Mouse (Mus musculus): ENCODE data around the gene Txk. TPM values are rescaled to one million over a fixed set of nuclear protein-coding genes. Genes with fewer than 3 reads are reported as not detected.
A peak's percentile ranks its signal among the peaks of the same experiment; 100 is the strongest.

Txk gene
- polyA plus RNA-seq, 1 experiment from 2014 or later = 0.05 TPM

- Histone ChIP-seq H3K9me3 (replicated peaks) (no peaks in the 10 kb centered on the region), H3K27ac (no peak overlapping the region), H3K36me3 (no peaks in the 10 kb centered on the region), H3K27me3 (replicated peaks) (no peaks in the 10 kb centered on the region; the same call in 1 of the 2 replicates), H3K4me2 (no peak overlapping the region), H3K4me3 (no peak overlapping the region), H3K9ac (no peak overlapping the region), H3K4me1 (no peaks in the 10 kb centered on the region)
- no peak for ATAC-seq
- WGBS (ENCODE audit: insufficient replicate concordance) = 59% methylated on average over 6 of the region's 6 CpGs
Observed at GRCm38 (mm10) chr5:72769841-72770240, 17.3 kb upstream of the Txk start.

GRCm38 (mm10) chr5:72763546-72763945 is 11.0 kb upstream of the Txk start:
- peaks cover 12% of the 10 kb centered on the region; the same call in 1 of the 2 replicates for H3K4me1 ChIP-seq
- no peak overlapping the region for H3K4me2 ChIP-seq
- no peak overlapping the region for H3K27ac ChIP-seq
- H3K9ac ChIP-seq = no peak overlapping the region
- no peaks in the 10 kb centered on the region; the same call in 1 of the 2 replicates for H3K27me3 ChIP-seq (replicated peaks)
- no peaks in the 10 kb centered on the region for H3K36me3 ChIP-seq
- ATAC-seq = no peak
- no peaks in the 10 kb centered on the region for H3K9me3 ChIP-seq (replicated peaks)
- no peak overlapping the region for H3K4me3 ChIP-seq
- 59% methylated on average over 5 of the region's 5 CpGs for WGBS (ENCODE audit: insufficient replicate concordance)

GRCm38 (mm10) chr5:72763025-72763424 is 10.4 kb upstream of the Txk start:
- 23% methylated on average over 3 of the region's 3 CpGs for WGBS (ENCODE audit: insufficient replicate concordance)
- no peak overlapping the region for H3K4me3 ChIP-seq
- no peak overlapping the region for H3K9ac ChIP-seq
- H3K36me3 ChIP-seq = no peaks in the 10 kb centered on the region
- H3K27me3 ChIP-seq (replicated peaks) = no peaks in the 10 kb centered on the region; the same call in 1 of the 2 replicates
- no peak overlapping the region for H3K4me2 ChIP-seq
- peaks cover 13% of the 10 kb centered on the region; the same call in 1 of the 2 replicates for H3K4me1 ChIP-seq
- H3K27ac ChIP-seq = no peak overlapping the region
- no peaks in the 10 kb centered on the region for H3K9me3 ChIP-seq (replicated peaks)
- no peak for ATAC-seq

- Histone ChIP-seq H3K4me3 (no peak overlapping the region), H3K9me3 (replicated peaks) (no peaks in the 10 kb centered on the region), H3K36me3 (no peaks in the 10 kb centered on the region), H3K9ac (no peak overlapping the region), H3K4me1 (peaks cover 13% of the 10 kb centered on the region; the same call in 1 of the 2 replicates), H3K4me2 (no peak overlapping the region), H3K27ac (no peak overlapping the region), H3K27me3 (replicated peaks) (no peaks in the 10 kb centered on the region; the same call in 1 of the 2 replicates)
- WGBS (ENCODE audit: insufficient replicate concordance) = 81% methylated on average over 5 of the region's 5 CpGs
- ATAC-seq = no peak
Observed at GRCm38 (mm10) chr5:72761758-72762157, 9.2 kb upstream of the Txk start.

- Histone ChIP-seq H3K4me3 (no peak overlapping the region), H3K9ac (no peak overlapping the region), H3K27ac (no peak overlapping the region), H3K27me3 (replicated peaks) (no peaks in the 10 kb centered on the region; the same call in 1 of the 2 replicates), H3K9me3 (replicated peaks) (no peaks in the 10 kb centered on the region), H3K4me2 (no peak overlapping the region), H3K36me3 (no peaks in the 10 kb centered on the region), H3K4me1 (peaks cover 13% of the 10 kb centered on the region; the same call in 1 of the 2 replicates)
- 71% methylated on average over 5 of the region's 5 CpGs for WGBS (ENCODE audit: insufficient replicate concordance)
- no peak for ATAC-seq
Observed at GRCm38 (mm10) chr5:72761237-72761636, 8.7 kb upstream of the Txk start.

GRCm38 (mm10) chr5:72758925-72759924 is 6.6 kb upstream of the Txk start:
- Histone ChIP-seq H3K9ac (no peak overlapping the region), H3K27ac (no peak overlapping the region), H3K9me3 (replicated peaks) (no peaks in the 10 kb centered on the region), H3K27me3 (replicated peaks) (no peaks in the 10 kb centered on the region), H3K4me2 (peak overlapping the region; percentile 37), H3K36me3 (no peaks in the 10 kb centered on the region), H3K4me1 (peaks cover 13% of the 10 kb centered on the region; the same call in 1 of the 2 replicates), H3K4me3 (no peak overlapping the region)
- 32% methylated on average over 13 of the region's 13 CpGs for WGBS (ENCODE audit: insufficient replicate concordance)
- peak; percentile 73 for ATAC-seq

GRCm38 (mm10) chr5:72757155-72757773 is 4.7 kb upstream of the Txk start:
- Histone ChIP-seq H3K4me2 (no peak overlapping the region), H3K4me3 (no peak overlapping the region), H3K9me3 (replicated peaks) (no peaks in the 10 kb centered on the region), H3K4me1 (peaks cover 13% of the 10 kb centered on the region; the same call in 1 of the 2 replicates), H3K27ac (no peak overlapping the region), H3K27me3 (replicated peaks) (no peaks in the 10 kb centered on the region), H3K36me3 (no peaks in the 10 kb centered on the region), H3K9ac (no peak overlapping the region)
- ATAC-seq = no peak
- WGBS (ENCODE audit: insufficient replicate concordance) = 74% methylated on average over 18 of the region's 18 CpGs

- Histone ChIP-seq H3K4me3 (no peak overlapping the region), H3K4me1 (peaks cover 13% of the 10 kb centered on the region; the same call in 1 of the 2 replicates), H3K9ac (no peak overlapping the region), H3K4me2 (no peak overlapping the region), H3K27me3 (replicated peaks) (no peaks in the 10 kb centered on the region), H3K27ac (no peak overlapping the region), H3K9me3 (replicated peaks) (no peaks in the 10 kb centered on the region), H3K36me3 (no peaks in the 10 kb centered on the region)
- no peak for ATAC-seq
- WGBS (ENCODE audit: insufficient replicate concordance) = 79% methylated on average over 8 of the region's 8 CpGs
Observed at GRCm38 (mm10) chr5:72755941-72756340, 3.4 kb upstream of the Txk start.

GRCm38 (mm10) chr5:72755035-72755434 is 2.5 kb upstream of the Txk start:
- Histone ChIP-seq H3K4me2 (no peak overlapping the region), H3K4me1 (peaks cover 13% of the 10 kb centered on the region; the same call in 1 of the 2 replicates), H3K9me3 (replicated peaks) (no peaks in the 10 kb centered on the region), H3K27ac (no peak overlapping the region), H3K4me3 (no peak overlapping the region), H3K36me3 (no peaks in the 10 kb centered on the region), H3K9ac (no peak overlapping the region), H3K27me3 (replicated peaks) (no peaks in the 10 kb centered on the region)
- ATAC-seq = no peak
- 69% methylated on average over 2 of the region's 2 CpGs for WGBS (ENCODE audit: insufficient replicate concordance)

- Histone ChIP-seq H3K4me2 (no peak overlapping the region), H3K27ac (no peak overlapping the region), H3K36me3 (no peaks in the 10 kb centered on the region), H3K4me3 (no peak overlapping the region), H3K4me1 (peaks cover 13% of the 10 kb centered on the region), H3K9ac (no peak overlapping the region), H3K27me3 (replicated peaks) (no peaks in the 10 kb centered on the region), H3K9me3 (replicated peaks) (no peaks in the 10 kb centered on the region)
- ATAC-seq = no peak
- WGBS (ENCODE audit: insufficient replicate concordance) = 70% methylated on average over 7 of the region's 7 CpGs
Observed at GRCm38 (mm10) chr5:72751056-72751758, 1.4 kb downstream of the Txk start.

GRCm38 (mm10) chr5:72750226-72750625 is 2.4 kb downstream of the Txk start:
- Histone ChIP-seq H3K9me3 (replicated peaks) (no peaks in the 10 kb centered on the region), H3K4me3 (no peak overlapping the region), H3K9ac (no peak overlapping the region), H3K36me3 (no peaks in the 10 kb centered on the region), H3K4me1 (peaks cover 13% of the 10 kb centered on the region), H3K4me2 (no peak overlapping the region), H3K27me3 (replicated peaks) (no peaks in the 10 kb centered on the region), H3K27ac (no peak overlapping the region)
- ATAC-seq = no peak
- 76% methylated on average over 5 of the region's 5 CpGs for WGBS (ENCODE audit: insufficient replicate concordance)

Measured in liver, embryonic 12.5 days (tissue).